Mouse (Mus musculus): ENCODE data around the gene Tfap2c. TPM values are rescaled to one million over a fixed set of nuclear protein-coding genes. Genes with fewer than 3 reads are reported as not detected.

The Tfap2c gene
- not detected for total RNA-seq (2021)
- long read RNA-seq: 0 reads

DNA sequence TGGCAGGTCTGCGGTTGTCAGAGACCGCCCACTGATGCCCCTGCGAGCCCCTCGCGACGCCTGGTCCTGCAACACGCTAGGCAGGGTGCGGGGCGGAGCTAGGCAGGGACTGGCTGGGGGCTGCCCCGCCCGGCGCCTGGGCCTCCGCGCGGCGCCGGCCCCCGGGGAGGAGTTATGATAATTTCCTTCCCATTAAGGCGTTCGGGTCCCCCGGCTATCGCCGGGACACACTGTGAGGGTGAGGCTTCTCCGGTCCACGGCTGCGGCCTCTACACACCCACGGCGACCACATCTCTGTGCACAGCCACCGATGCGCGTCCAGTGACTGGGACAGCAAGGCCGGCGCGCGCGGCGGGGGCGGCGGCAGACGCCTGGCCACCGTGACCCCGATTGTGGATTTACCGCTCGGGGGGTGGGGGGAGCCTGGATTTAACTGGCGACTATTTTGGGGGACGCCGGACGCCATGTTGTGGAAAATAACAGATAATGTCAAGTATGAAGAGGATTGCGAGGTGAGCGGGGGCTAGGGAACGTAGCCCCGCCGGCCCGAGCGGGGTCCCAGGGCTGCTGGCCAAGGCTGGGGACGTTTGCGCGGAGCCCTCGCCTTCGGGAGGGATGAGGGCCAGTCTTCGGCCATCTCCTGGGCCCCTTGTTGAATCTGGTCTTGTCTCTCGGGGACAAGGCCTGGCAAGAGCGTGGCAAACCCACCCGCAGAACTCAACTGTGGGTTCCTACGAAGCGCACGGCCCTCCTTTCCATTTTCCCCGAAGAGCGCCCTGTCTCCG, at the start of gene Tfap2c:
TSS of gene Tfap2c (plus strand) at position 223 of the 785 bp plus-strand sequence.
- no peak for DNase-seq (ENCODE audit: low spot score in 2 of 2)

- DNase-seq (ENCODE audit: low spot score in 2 of 2): no peak
Measured at GRCm38 (mm10) chr2:172500752-172501316, 48.6 kb upstream of the Tfap2c start.

- DNase-seq (ENCODE audit: low spot score in 2 of 2): peak in 1 of 2 experiments; percentile 9
Measured at GRCm38 (mm10) chr2:172501341-172501740, 48.1 kb upstream of the Tfap2c start.

DNA sequence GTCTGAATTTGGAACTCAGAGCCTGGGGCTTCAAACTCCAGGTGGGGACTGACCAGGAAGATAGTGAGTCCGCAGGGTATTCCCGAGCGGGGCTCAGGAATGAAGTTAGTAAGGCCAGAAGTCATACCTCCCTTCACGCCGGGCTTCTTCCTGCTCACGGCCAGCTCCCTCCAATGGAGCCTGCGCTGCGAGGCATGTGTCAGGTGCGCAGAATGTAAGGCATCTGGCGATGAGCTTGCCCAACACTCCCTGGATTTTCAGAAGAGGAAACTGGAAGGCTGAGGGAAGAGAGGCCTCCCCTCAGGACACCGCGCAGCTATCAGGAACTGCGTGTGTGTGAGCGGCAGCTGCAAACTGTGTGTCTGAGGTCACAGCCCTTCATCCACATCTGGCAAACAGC, 47.2 kb upstream of the Tfap2c start:
- DNase-seq (ENCODE audit: low spot score in 2 of 2): no peak

DNA sequence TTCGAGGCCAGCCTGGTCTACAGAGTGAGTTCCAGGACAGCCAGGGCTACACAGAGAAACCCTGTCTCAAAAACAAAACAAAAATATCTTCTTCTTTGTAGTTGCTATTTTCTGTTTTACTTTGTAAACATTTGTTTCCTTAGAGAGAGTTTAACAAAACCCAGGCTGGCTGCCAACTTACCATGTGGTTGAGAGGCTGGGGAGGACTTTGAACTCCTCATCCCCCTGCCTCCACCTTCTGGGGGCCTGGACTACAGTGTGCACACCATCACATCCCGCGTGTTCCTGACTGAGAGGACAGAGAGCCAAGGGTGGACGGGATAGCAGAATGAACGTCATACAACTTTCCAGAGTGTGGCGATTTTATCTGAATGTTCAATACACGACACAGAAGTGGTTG, 43.3 kb upstream of the Tfap2c start:
- DNase-seq (ENCODE audit: low spot score in 2 of 2): no peak

DNA sequence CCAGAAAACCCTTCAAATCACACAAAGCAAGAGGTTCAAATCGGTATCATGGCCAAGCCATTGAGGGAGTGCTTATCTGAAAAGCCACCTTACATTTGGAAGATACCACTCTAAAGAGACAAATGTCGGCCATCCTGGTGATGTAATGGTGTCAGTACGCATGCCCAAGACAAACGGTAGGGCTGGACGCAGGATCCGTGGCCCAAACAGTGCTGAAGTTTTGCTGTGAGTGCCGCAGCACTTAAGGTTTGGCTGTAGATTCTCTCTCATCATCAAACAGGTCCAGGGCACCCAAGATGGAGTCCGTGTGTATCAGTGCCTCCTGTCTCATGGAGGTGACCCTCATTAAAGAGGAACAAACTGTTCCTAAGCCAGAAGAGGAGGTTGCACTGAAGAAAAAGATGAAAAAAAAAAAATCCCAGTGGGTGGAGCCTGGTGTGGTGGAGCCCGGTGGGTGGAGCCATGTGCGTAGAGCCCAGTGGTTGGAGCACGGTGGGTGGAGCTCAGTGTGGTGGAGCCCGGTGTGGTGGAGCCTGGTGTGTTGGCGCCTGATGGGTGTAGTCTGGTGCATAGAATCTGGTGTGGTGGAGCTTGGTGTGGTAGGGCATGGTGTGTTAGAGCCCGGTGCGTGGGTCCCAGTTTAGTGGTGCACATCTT, 39.2 kb upstream of the Tfap2c start:
- no peak for DNase-seq (ENCODE audit: low spot score in 2 of 2)

GRCm38 (mm10) chr2:172510899-172511298, 38.5 kb upstream of the Tfap2c start:
- DNase-seq (ENCODE audit: low spot score in 2 of 2): no peak

DNA sequence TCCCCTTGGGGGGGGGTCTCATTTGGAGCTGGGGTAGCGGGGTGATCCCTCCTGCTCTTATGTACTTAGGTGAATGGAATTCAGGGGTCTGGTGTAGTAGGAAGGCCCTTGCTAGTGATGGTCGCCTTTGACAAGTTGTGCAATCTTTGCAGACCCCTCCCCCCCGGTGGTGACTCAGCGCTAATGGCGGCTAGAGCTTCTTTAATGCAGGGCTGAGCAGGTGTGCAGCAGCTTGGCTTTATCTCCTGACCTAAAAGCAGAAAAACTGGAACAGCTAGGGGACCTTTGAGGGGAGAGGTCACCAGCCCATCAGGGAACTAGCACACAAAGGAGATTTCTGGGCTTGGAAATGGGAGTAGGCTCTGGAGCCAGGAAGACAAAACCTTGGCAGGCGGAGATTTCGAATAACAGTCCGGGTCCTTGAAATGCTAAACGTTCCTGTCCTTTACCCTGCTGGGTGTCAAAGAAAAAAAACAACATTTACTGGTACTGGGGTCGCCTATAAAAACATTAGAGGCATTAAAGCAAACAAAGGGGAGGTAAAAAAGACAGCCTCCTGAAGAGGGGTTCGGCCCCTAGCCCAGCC, 32.9 kb upstream of the Tfap2c start:
- no peak for DNase-seq (ENCODE audit: low spot score in 2 of 2)

GRCm38 (mm10) chr2:172520616-172521371, 28.6 kb upstream of the Tfap2c start:
- no peak for DNase-seq (ENCODE audit: low spot score in 2 of 2)

- DNase-seq (ENCODE audit: low spot score in 2 of 2): no peak
Measured at GRCm38 (mm10) chr2:172522528-172522927, 26.9 kb upstream of the Tfap2c start.

DNA sequence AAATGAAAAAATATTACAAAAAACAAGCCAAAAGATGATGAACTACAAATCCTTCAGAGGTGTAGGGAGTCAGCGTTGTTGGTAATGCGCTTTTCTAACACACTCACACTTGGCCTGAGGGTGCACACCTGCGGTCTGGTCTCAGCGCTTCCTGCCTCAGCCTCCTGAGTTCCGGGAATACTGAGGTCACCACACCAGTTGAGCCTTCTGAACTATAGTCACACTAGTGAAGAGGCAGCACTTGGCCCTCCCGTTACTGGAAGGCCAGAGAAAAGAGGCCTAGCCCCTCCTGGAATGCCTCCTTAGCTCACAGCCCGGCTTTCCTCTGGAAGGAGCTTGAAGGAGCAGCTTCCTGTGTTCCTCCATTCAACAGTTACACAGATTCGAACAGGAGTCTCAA, 22.2 kb upstream of the Tfap2c start:
- no peak for DNase-seq (ENCODE audit: low spot score in 2 of 2)

- no peak for DNase-seq (ENCODE audit: low spot score in 2 of 2)
Measured at GRCm38 (mm10) chr2:172543987-172544386, 5.4 kb upstream of the Tfap2c start.

DNA sequence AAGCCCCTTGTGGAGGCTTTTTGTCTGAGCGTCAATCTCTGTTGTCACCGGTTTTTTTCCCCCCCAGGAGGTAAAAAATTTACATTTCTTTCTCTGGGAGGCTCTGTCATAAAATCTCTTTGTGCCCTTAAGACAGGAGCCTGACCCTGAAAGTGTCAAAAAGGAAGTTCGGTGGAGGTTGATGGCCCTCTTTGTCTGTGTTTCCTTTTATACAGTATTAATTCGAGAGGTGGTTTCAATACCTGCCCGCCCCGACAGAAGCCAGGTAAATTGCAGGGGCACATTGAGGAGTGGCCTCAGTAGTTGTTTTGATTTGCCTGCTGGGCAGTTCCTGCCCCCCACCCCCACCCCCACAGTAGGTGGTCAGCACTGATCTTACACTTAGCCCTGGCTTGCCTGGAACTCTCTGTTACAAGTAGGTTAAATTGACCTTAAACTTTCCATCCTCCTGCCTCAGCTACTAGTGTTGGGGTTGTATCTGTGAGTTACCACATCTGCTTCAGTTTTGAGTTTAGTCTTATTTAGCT, 4.7 kb upstream of the Tfap2c start:
- DNase-seq (ENCODE audit: low spot score in 2 of 2): no peak

DNA sequence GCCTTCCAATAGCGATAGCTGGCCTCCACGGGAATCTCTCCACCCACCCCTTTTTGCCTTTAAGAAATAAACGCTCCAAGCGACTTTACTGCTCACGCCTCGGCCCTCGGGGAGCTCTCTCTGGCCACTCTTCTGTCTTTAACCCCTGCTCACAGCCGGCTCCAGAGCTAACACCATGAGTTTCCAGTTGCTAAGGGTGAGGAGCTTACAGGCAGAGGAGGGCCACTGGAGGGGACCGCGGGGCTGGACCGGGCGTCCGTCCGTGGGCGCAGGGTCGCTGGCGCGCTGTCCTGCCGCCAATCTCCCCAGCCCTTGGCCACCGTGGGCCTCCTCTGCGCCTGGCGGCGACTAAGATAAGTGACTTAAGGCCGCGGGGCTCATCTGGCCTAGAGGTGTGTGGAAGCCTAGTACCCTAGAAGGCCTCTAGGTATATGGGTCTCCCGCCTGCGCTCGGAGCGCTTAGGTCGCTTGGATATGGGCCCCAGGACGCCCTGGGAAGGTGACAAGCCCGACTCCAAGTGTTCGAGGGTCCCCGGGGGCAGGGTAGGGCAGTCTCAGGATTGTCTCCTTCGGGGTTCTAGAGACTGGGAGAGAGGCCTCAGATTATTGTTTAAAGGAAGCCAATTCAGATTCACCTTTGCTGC, 3.7 kb upstream of the Tfap2c start:
- no peak for DNase-seq (ENCODE audit: low spot score in 2 of 2)

DNA sequence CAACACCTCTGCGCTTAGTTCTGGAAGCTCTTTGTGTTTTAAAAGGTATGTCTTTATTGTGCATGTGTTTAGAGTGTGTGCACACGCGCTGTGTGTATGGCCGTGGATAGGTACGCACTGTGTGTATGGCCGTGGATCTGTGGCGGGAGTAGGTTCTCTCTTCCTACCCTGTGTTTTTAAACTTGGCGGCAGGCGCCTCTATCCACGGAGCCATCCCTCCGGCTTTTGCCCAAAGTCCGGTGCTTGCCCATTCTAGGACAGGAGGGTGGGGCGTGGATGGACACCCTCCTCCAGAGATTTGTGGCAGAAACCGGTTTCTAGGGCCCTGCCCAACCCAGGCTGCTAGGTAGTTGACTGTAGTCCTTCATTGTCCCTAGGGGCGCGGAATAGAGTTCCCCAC, 2.8 kb upstream of the Tfap2c start:
- no peak for DNase-seq (ENCODE audit: low spot score in 2 of 2)

GRCm38 (mm10) chr2:172547116-172547515, 2.3 kb upstream of the Tfap2c start:
- DNase-seq (ENCODE audit: low spot score in 2 of 2): no peak

- no peak for DNase-seq (ENCODE audit: low spot score in 2 of 2)
Measured at GRCm38 (mm10) chr2:172547807-172548586, 1.4 kb upstream of the Tfap2c start.

GRCm38 (mm10) chr2:172548672-172549255, 629 bp upstream of the Tfap2c start:
- DNase-seq (ENCODE audit: low spot score in 2 of 2): no peak

- peak in 1 of 2 experiments; percentile 20 for DNase-seq (ENCODE audit: low spot score in 2 of 2)
Measured at GRCm38 (mm10) chr2:172550364-172551080, 1.1 kb downstream of the Tfap2c start.

All from layer of hippocampus, adult 18-20 months (tissue).